Mouse (Mus musculus) limb, embryonic 14.5 days (tissue): ENCODE data around the gene Asrgl1. TPM values are rescaled to one million over a fixed set of nuclear protein-coding genes. Genes with fewer than 3 reads are reported as not detected.

Experiments used
- ATAC-seq: fragments of 200-750 bp; cut with Nextera tagmentation; 2 replicates; pipeline ENCODE4 v1.8.0; 2017; ENCODE audit warnings: low read depth, moderate number of reproducible peaks, moderate TSS enrichment; ENCODE audit not compliant: low FRiP score
- DNase-seq: peaks from one replicate; pipeline ENCODE4 v3.0.0-alpha.2; 2015; ENCODE audit warnings: low spot score
- H3K27ac ChIP-seq: fragments of 300-500 bp; sonication (generic); replicated peaks from 2 replicates; pipeline ENCODE4 v1.5.1; 2014; ENCODE audit warnings: low read depth, mild to moderate bottlenecking, low read length, moderate library complexity, mixed read lengths
- H3K27me3 ChIP-seq: fragments of 300-500 bp; sonication (generic); 2 replicates; pipeline ENCODE4 v1.6.1; 2014; ENCODE audit warnings: low read length, mixed read lengths; ENCODE audit not compliant: control insufficient read depth, insufficient read depth
- H3K36me3 ChIP-seq: fragments of 300-500 bp; sonication (generic); 2 replicates; pipeline ENCODE4 v1.6.1; 2014; ENCODE audit warnings: mild to moderate bottlenecking, low read length, moderate library complexity, mixed read lengths; ENCODE audit not compliant: control insufficient read depth, insufficient read depth
- H3K4me1 ChIP-seq: fragments of 300-500 bp; sonication (generic); 2 replicates; pipeline ENCODE4 v1.6.1; 2014; ENCODE audit warnings: antibody characterized with exemption, low read length, mixed read lengths; ENCODE audit not compliant: control insufficient read depth, insufficient read depth
- H3K4me2 ChIP-seq: fragments of 300-500 bp; sonication (generic); replicated peaks from 2 replicates; pipeline ENCODE4 v1.6.1; 2014; ENCODE audit warnings: low read depth, mild to moderate bottlenecking, low read length, moderate library complexity; ENCODE audit not compliant: severe bottlenecking
- H3K4me3 ChIP-seq: fragments of 300-500 bp; sonication (generic); replicated peaks from 2 replicates; pipeline ENCODE4 v1.5.1; 2014; ENCODE audit warnings: low read length
- H3K9ac ChIP-seq: fragments of 300-500 bp; sonication (generic); 2 replicates; pipeline ENCODE4 v1.6.1; 2014; ENCODE audit warnings: mild to moderate bottlenecking, low read depth, low read length, moderate library complexity; ENCODE audit not compliant: severe bottlenecking
- H3K9me3 ChIP-seq: fragments of 300-500 bp; sonication (generic); 2 replicates; pipeline ENCODE4 v1.6.1; 2016; ENCODE audit warnings: low read length; ENCODE audit not compliant: control insufficient read depth
- POLR2A ChIP-seq: fragments of 200-500 bp; IDR thresholded peaks from 2 replicates; pipeline ENCODE4 v1.8.0; 2012; ENCODE audit warnings: inconsistent platforms, mild to moderate bottlenecking, moderate library complexity, borderline replicate concordance; ENCODE audit not compliant: insufficient read depth, insufficient read length; ENCODE audit errors: extremely low read depth
- WGBS: fragments of 180-500 bp; shearing (Covaris S2); extraction: QIAGEN DNeasy Blood & Tissue Kit; methylation state at CpG from one replicate; pipeline ENCODE4 v1.1.7; 2014; 5-methylcytosine and 5-hydroxymethylcytosine counted together
- polyA plus RNA-seq, 2 experiments: library from polyadenylated mRNA; depleted of rRNA in 1 of 2; stranded (reverse) in 1 of 2; unstranded in 1 of 2; fragments of >200 nt; fragmentation: Nextera tagmentation in 1 of 2; extraction: Ambion mirVana in 1 of 2; gene quantifications; 2 replicates each; pipeline versions ENCODE4 v1.2.1 to v1.2.3; 2012 to 2014

Asrgl1 gene
- polyA plus RNA-seq, 2 experiments: 6.3 to 8.5 TPM

- DNase-seq: no peak
- no peaks in the 10 kb centered on the region for H3K27me3 ChIP-seq
- H3K9me3 ChIP-seq: no peaks in the 10 kb centered on the region
- no peak overlapping the region for H3K4me2 ChIP-seq
- H3K4me1 ChIP-seq: no peaks in the 10 kb centered on the region
- no peak overlapping the region for H3K4me3 ChIP-seq
- peaks cover 9% of the 10 kb centered on the region for H3K36me3 ChIP-seq
- no peak overlapping the region for H3K27ac ChIP-seq
- H3K9ac ChIP-seq: no peak overlapping the region
- TF ChIP-seq POLR2A: no peak
- ATAC-seq: no peak
- WGBS: 96% methylated on average over 1 of the region's 1 CpGs
Observed at GRCm38 (mm10) chr19:9122390-9122789, 13.0 kb downstream of the Asrgl1 start.

- Histone ChIP-seq H3K9ac (no peak overlapping the region), H3K9me3 (no peaks in the 10 kb centered on the region), H3K4me3 (no peak overlapping the region), H3K4me1 (no peaks in the 10 kb centered on the region), H3K27ac (no peak overlapping the region), H3K27me3 (no peaks in the 10 kb centered on the region), H3K4me2 (no peak overlapping the region), H3K36me3 (peaks cover 17% of the 10 kb centered on the region)
- no peak for TF ChIP-seq POLR2A
- DNase-seq (no peak), ATAC-seq (no peak)
- 81% methylated on average over 3 of the region's 3 CpGs for WGBS
Observed at GRCm38 (mm10) chr19:9119655-9120425, 15.6 kb downstream of the Asrgl1 start.

GRCm38 (mm10) chr19:9117275-9117674 is 18.2 kb downstream of the Asrgl1 start:
- TF ChIP-seq POLR2A: no peak
- ATAC-seq (no peak), DNase-seq (no peak)
- Histone ChIP-seq H3K36me3 (peaks cover 39% of the 10 kb centered on the region), H3K9ac (no peak overlapping the region), H3K27me3 (no peaks in the 10 kb centered on the region), H3K4me1 (no peaks in the 10 kb centered on the region), H3K4me2 (no peak overlapping the region), H3K27ac (no peak overlapping the region), H3K9me3 (no peaks in the 10 kb centered on the region), H3K4me3 (no peak overlapping the region)
- WGBS: 89% methylated on average over 5 of the region's 5 CpGs

GRCm38 (mm10) chr19:9116268-9116667 is 19.2 kb downstream of the Asrgl1 start:
- peaks cover 42% of the 10 kb centered on the region for H3K36me3 ChIP-seq
- no peak overlapping the region for H3K4me3 ChIP-seq
- no peaks in the 10 kb centered on the region for H3K4me1 ChIP-seq
- no peak overlapping the region for H3K27ac ChIP-seq
- WGBS: 78% methylated on average over 4 of the region's 4 CpGs
- H3K9me3 ChIP-seq: no peaks in the 10 kb centered on the region
- H3K9ac ChIP-seq: no peak overlapping the region
- no peak overlapping the region for H3K4me2 ChIP-seq
- TF ChIP-seq POLR2A: no peak
- ATAC-seq (no peak), DNase-seq (no peak)
- no peaks in the 10 kb centered on the region for H3K27me3 ChIP-seq

DNA sequence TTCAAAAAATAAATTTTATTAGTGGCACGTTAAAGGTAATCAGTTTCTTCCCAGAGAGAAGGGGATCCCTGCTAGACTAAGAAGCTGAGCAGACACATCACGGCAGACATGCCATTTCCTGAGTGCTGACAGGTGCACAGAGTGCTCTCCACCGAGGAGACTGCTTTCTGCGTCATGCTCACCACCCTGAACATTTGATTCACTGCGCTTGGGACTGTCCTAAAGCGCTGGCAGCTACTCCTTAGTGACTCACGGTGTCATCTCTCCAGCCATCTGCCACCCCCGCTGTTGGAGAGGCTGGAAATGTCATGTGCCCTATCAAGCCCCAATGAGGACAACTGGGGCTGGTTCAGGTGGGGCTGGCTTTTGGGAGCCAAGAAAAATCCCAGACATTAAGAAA is 23.4 kb downstream of the Asrgl1 start:
- peaks cover 5% of the 10 kb centered on the region for H3K4me1 ChIP-seq
- WGBS: 72% methylated on average over 8 of the region's 8 CpGs
- no peaks in the 10 kb centered on the region for H3K27me3 ChIP-seq
- peaks cover 33% of the 10 kb centered on the region for H3K36me3 ChIP-seq
- ATAC-seq (no peak), DNase-seq (no peak)
- TF ChIP-seq POLR2A: no peak
- no peak overlapping the region for H3K27ac ChIP-seq
- no peaks in the 10 kb centered on the region for H3K9me3 ChIP-seq
- H3K4me2 ChIP-seq: no peak overlapping the region
- H3K4me3 ChIP-seq: no peak overlapping the region
- H3K9ac ChIP-seq: no peak overlapping the region
